10 mouse cellular contexts compared by ENCODE assay signal in genomic region chr7:18828592-18828991, GRCm38 (mm10). TPM values are rescaled to one million over a fixed set of nuclear protein-coding genes. Genes with fewer than 3 reads are reported as not detected.
DNase-seq lines count a peak whose midpoint lies in the region; ATAC-seq and TF ChIP-seq lines count a peak whose summit lies in the region.
"Had no signal": no experiment of that assay in that cellular context is flagged by ENCODE, and none has a peak within 500 bp of the region (broad histone marks: within the 10 kb centered on the region; RNA-seq: fewer than 3 reads in every experiment).

No protein-coding gene starts in this region.

- WGBS in hindbrain, embryonic 10.5 days: 60% methylated on average over 9 of the region's 9 CpGs
- 59% methylated on average over 9 of the region's 9 CpGs for WGBS in hindbrain, embryonic 16.5 days
- 62% methylated on average over 9 of the region's 9 CpGs for WGBS in midbrain, postnatal 0 days
- WGBS in midbrain, embryonic 13.5 days: 69% methylated on average over 9 of the region's 9 CpGs

- H3K9ac ChIP-seq in hindbrain, embryonic 16.5 days (ENCODE audit: low read depth, low read length): no peak overlapping the region
- H3K9ac ChIP-seq in midbrain, postnatal 0 days (replicated peaks; ENCODE audit: low read length, poor library complexity, severe bottlenecking): no peak overlapping the region
- no peak overlapping the region for H3K9ac ChIP-seq in midbrain, embryonic 13.5 days (replicated peaks)
- H3K9ac ChIP-seq: limb, embryonic 13.5 days; neural tube, embryonic 12.5 days had no signal

- no peak overlapping the region for H3K4me2 ChIP-seq in hindbrain, embryonic 16.5 days (ENCODE audit: low read length)
- H3K4me2 ChIP-seq in midbrain, postnatal 0 days (ENCODE audit: low read depth, low read length, poor library complexity, severe bottlenecking): no peak overlapping the region
- H3K4me2 ChIP-seq in midbrain, embryonic 13.5 days (replicated peaks): no peak overlapping the region
- H3K4me2 ChIP-seq: neural tube, embryonic 12.5 days had no signal

- H3K36me3 ChIP-seq in hindbrain, embryonic 10.5 days: no peaks in the 10 kb centered on the region
- H3K36me3 ChIP-seq in hindbrain, embryonic 16.5 days (ENCODE audit: control insufficient read depth, insufficient read depth, low read length): no peaks in the 10 kb centered on the region
- H3K36me3 ChIP-seq in midbrain, postnatal 0 days (ENCODE audit: insufficient read depth, low read length): no peaks in the 10 kb centered on the region
- H3K36me3 ChIP-seq in midbrain, embryonic 13.5 days: no peaks in the 10 kb centered on the region
- H3K36me3 ChIP-seq: limb, embryonic 13.5 days; neural tube, embryonic 12.5 days had no signal

- peaks cover 6% of the 10 kb centered on the region; the same call in 1 of the 2 replicates for H3K4me1 ChIP-seq in hindbrain, embryonic 10.5 days (replicated peaks)
- no peaks in the 10 kb centered on the region for H3K4me1 ChIP-seq in hindbrain, embryonic 16.5 days (ENCODE audit: control insufficient read depth, insufficient read depth, low read depth, low read length)
- no peaks in the 10 kb centered on the region for H3K4me1 ChIP-seq in midbrain, postnatal 0 days (ENCODE audit: insufficient read depth, low read length)
- H3K4me1 ChIP-seq in midbrain, embryonic 13.5 days (replicated peaks): no peaks in the 10 kb centered on the region
- H3K4me1 ChIP-seq: limb, embryonic 13.5 days; neural tube, embryonic 12.5 days had no signal

- no peak overlapping the region for H3K4me3 ChIP-seq in hindbrain, embryonic 10.5 days
- H3K4me3 ChIP-seq in hindbrain, embryonic 16.5 days (ENCODE audit: low read length): no peak overlapping the region
- H3K4me3 ChIP-seq in midbrain, postnatal 0 days (ENCODE audit: low read depth, low read length): no peak overlapping the region
- no peak overlapping the region for H3K4me3 ChIP-seq in midbrain, embryonic 13.5 days (replicated peaks)
- H3K4me3 ChIP-seq: limb, embryonic 13.5 days; neural tube, embryonic 12.5 days had no signal

- H3K27ac ChIP-seq in hindbrain, embryonic 10.5 days: no peak overlapping the region
- H3K27ac ChIP-seq in hindbrain, embryonic 16.5 days (ENCODE audit: low read depth, low read length): no peak overlapping the region
- no peak overlapping the region for H3K27ac ChIP-seq in midbrain, postnatal 0 days (ENCODE audit: low read depth, low read length)
- H3K27ac ChIP-seq in midbrain, embryonic 13.5 days: no peak overlapping the region
- H3K27ac ChIP-seq: limb, embryonic 13.5 days; neural tube, embryonic 12.5 days had no signal

- DNase-seq in hindbrain, embryonic 10.5 days (ENCODE audit: low spot score): peak; percentile 12
- peak; percentile 41 for DNase-seq in midbrain, postnatal 0 days (ENCODE audit: low spot score)
- peak; percentile 40 for DNase-seq in WW6 (ENCODE audit: low read depth, low spot score)
- peak; percentile 21 for DNase-seq in retina, postnatal 1 day
- DNase-seq in frontal cortex, postnatal 10 days (ENCODE audit: low spot score in 2 of 2): no peak
- DNase-seq in ovary, postnatal 36 days (ENCODE audit: low spot score): no peak

- H3K9me3 ChIP-seq in hindbrain, embryonic 10.5 days: 0 out of 2 replicates have a peak, but pooled peaks cover 4% of the 10 kb centered on the region
- no peaks in the 10 kb centered on the region for H3K9me3 ChIP-seq in hindbrain, embryonic 16.5 days (ENCODE audit: control insufficient read depth, low read length)
- no peaks in the 10 kb centered on the region for H3K9me3 ChIP-seq in midbrain, postnatal 0 days (ENCODE audit: low read length)
- H3K9me3 ChIP-seq in midbrain, embryonic 13.5 days: no peaks in the 10 kb centered on the region
- H3K9me3 ChIP-seq: limb, embryonic 13.5 days; neural tube, embryonic 12.5 days had no signal

- peak; percentile 56 for TF ChIP-seq CTCF in midbrain, postnatal 0 days (IDR thresholded peaks at IDR 0.05)

- ATAC-seq in hindbrain, embryonic 16.5 days: no peak
- no peak for ATAC-seq in midbrain, postnatal 0 days (ENCODE audit: low FRiP score)
- no peak for ATAC-seq in midbrain, embryonic 13.5 days

- no peaks in the 10 kb centered on the region for H3K27me3 ChIP-seq in hindbrain, embryonic 10.5 days (ENCODE audit: insufficient read depth, poor library complexity, severe bottlenecking)
- H3K27me3 ChIP-seq in hindbrain, embryonic 16.5 days (replicated peaks; ENCODE audit: control insufficient read depth, insufficient read depth, low read length): no peaks in the 10 kb centered on the region
- no peaks in the 10 kb centered on the region for H3K27me3 ChIP-seq in midbrain, postnatal 0 days (ENCODE audit: insufficient read depth, low read length)
- H3K27me3 ChIP-seq in midbrain, embryonic 13.5 days: no peaks in the 10 kb centered on the region
- H3K27me3 ChIP-seq: limb, embryonic 13.5 days; neural tube, embryonic 12.5 days had no signal

RNA-seq across cellular contexts. Expression of gene Psg17, which starts 7.2 kb away (rescaled TPM):
- not detected in 2 replicates for polyA plus RNA-seq in hindbrain, embryonic 10.5 days (2016; fragmentation: Nextera tagmentation; extraction: Ambion mirVana)
- polyA plus RNA-seq in hindbrain, embryonic 16.5 days (2015; fragmentation: Nextera tagmentation; extraction: Ambion mirVana): not detected in 2 replicates
- not detected in 2 replicates for total RNA-seq in midbrain, postnatal 0 days (2014; rRNA removed)
- not detected in 2 replicates for polyA plus RNA-seq in midbrain, postnatal 0 days (2015; fragmentation: Nextera tagmentation; extraction: Ambion mirVana)
- not detected in 2 replicates for polyA plus RNA-seq in midbrain, embryonic 13.5 days (2015; fragmentation: Nextera tagmentation; extraction: Ambion mirVana)
- polyA plus RNA-seq: neural tube, embryonic 12.5 days had no signal

RNA-seq across cellular contexts. Expression of gene Mill2, which starts 11.2 kb away (rescaled TPM):
- polyA plus RNA-seq in hindbrain, embryonic 10.5 days (2016; fragmentation: Nextera tagmentation; extraction: Ambion mirVana): 0.26 and 0.31 TPM in 2 replicates
- 0.38 and 1.2 TPM in 2 replicates for polyA plus RNA-seq in hindbrain, embryonic 16.5 days (2015; fragmentation: Nextera tagmentation; extraction: Ambion mirVana)
- total RNA-seq in midbrain, postnatal 0 days (2014; rRNA removed): 2.0 and 3.3 TPM in 2 replicates
- polyA plus RNA-seq in midbrain, postnatal 0 days (2015; fragmentation: Nextera tagmentation; extraction: Ambion mirVana): 0.64 and 0.93 TPM in 2 replicates
- polyA plus RNA-seq in midbrain, embryonic 13.5 days (2015; fragmentation: Nextera tagmentation; extraction: Ambion mirVana): 0.40 and 0.44 TPM in 2 replicates

RNA-seq across cellular contexts. Expression of gene Psg19, which starts 30.3 kb away (rescaled TPM):
- not detected in 2 replicates for polyA plus RNA-seq in hindbrain, embryonic 10.5 days (2016; fragmentation: Nextera tagmentation; extraction: Ambion mirVana)
- not detected in 2 replicates for polyA plus RNA-seq in hindbrain, embryonic 16.5 days (2015; fragmentation: Nextera tagmentation; extraction: Ambion mirVana)
- total RNA-seq in midbrain, postnatal 0 days (2014; rRNA removed): not detected in 2 replicates
- not detected in 2 replicates for polyA plus RNA-seq in midbrain, postnatal 0 days (2015; fragmentation: Nextera tagmentation; extraction: Ambion mirVana)
- not detected in 2 replicates for polyA plus RNA-seq in midbrain, embryonic 13.5 days (2015; fragmentation: Nextera tagmentation; extraction: Ambion mirVana)
- polyA plus RNA-seq: limb, embryonic 13.5 days; neural tube, embryonic 12.5 days had no signal

RNA-seq across cellular contexts. Expression of gene Pglyrp1, which starts 42.5 kb away (rescaled TPM):
- polyA plus RNA-seq in hindbrain, embryonic 10.5 days (2016; fragmentation: Nextera tagmentation; extraction: Ambion mirVana): 1.0 and 1.5 TPM in 2 replicates
- polyA plus RNA-seq in hindbrain, embryonic 16.5 days (2015; fragmentation: Nextera tagmentation; extraction: Ambion mirVana): 31.2 and 36.7 TPM in 2 replicates
- 17.3 and 18.2 TPM in 2 replicates for total RNA-seq in midbrain, postnatal 0 days (2014; rRNA removed)
- 26.8 and 27.1 TPM in 2 replicates for polyA plus RNA-seq in midbrain, postnatal 0 days (2015; fragmentation: Nextera tagmentation; extraction: Ambion mirVana)
- polyA plus RNA-seq in midbrain, embryonic 13.5 days (2015; fragmentation: Nextera tagmentation; extraction: Ambion mirVana): 9.2 and 12.8 TPM in 2 replicates

Comparison
In these comparisons a context has a peak if more than half of its experiments do, and no peak if none do; other contexts are left out.
1. DNase-seq: peak in hindbrain, embryonic 10.5 days (single experiment), midbrain, postnatal 0 days (single experiment), WW6 (single experiment) and retina, postnatal 1 day (single experiment); none in frontal cortex, postnatal 10 days (0 of 2) and ovary, postnatal 36 days (single experiment).